Mouse (Mus musculus): ENCODE measurements around the gene Crtc1.

Gene Crtc1

DNA sequence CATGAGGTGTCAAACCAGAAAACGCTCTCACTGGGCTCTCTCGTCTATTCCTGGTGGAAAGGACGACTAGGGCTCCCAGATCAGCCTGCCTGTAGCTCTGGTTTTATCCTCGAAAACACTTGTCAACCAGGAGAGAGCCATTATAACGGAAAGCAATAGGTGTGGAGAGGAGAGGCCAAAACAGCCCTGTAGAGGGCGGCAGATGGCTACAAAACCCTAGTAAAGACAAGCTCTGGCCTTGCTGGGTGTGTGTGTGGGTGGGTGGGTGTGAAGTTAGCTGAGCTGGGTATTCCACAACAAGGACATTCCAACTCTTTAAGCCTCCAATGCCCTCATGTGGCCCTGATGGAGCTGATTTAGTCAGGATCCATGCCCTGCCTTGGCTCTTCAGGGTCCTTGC lies 95.7 kb downstream of the Crtc1 start:
- DNase-seq, result peak in 1 of 2 experiments; percentile 53

DNA sequence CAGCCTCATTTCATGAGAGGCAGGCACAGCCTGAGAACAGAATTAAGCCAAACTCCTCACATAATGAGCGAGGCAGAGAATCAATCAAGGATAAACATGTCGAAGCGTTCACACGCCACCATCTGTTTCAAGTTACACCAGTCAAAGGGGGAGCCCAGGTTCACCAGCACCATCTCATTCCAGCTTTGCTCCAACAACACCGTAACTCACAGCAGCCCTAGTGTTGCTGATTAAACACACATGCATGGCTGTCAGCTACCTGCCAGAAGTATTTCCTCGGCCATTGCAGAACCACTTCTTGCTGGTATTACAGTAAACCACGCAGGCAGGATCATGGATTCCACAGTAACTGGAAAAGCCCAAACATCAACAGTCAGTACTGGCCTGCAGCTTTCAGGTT lies 96.3 kb downstream of the Crtc1 start:
- DNase-seq, result no peak

DNA sequence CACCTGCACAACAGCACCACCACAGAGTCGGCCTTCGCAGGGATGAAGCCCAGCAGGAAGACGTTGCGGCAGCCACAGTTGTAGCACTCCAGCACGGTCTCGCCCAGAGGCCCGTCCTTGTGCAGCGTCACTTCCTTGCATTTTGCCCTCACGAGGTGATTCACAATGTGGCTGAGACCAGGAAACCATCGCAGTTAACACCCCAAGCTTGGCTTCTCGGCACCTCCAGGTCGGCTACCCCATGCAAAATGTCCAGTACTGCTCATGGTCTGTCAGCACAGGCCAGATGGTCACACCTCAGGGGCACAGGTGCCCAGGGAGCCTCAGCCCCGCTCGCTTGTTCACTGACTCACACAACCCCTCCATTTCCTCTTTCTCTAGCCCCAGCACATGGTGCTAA lies 97.4 kb downstream of the Crtc1 start:
- no peak for DNase-seq

DNA sequence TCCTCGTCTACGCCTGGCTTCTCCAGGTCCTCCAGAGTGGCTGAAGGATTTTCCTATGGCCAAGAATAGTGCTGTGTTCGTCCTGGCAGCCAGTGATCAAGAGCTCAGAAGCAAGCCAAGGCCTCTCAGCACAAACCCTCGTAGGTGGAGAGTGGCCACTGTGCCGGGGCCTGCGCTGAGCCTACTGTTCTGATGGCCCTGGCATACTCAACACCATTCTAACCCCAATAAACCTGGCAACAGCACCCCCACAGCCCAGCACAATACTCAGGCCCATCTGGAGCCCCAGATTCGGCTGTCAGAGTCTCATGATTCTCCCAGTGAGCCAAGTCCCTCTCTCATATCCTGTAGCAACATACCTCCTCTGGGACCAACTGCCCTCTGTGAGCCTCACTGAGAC lies 98.7 kb downstream of the Crtc1 start:
- no peak for DNase-seq

DNA sequence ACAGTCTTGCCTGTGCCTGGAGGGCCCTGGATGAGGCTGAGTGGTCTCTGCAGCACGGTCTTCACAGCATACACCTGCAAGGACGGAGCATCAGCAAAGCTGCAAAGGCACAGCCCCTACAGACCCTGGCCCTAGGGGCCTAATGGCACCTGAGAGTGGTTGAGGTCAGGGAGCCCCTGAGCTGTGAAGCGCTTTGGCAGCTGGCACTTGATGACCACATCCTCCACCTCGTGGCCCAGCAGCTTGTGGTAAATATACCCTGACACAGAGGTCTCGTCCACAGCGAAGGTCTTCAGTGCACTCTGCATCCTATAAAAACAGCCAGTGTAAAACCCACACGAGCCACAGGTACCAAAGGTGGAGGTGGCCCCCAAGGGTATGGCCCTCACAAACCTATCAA lies 100.4 kb downstream of the Crtc1 start:
- DNase-seq, result no peak

DNA sequence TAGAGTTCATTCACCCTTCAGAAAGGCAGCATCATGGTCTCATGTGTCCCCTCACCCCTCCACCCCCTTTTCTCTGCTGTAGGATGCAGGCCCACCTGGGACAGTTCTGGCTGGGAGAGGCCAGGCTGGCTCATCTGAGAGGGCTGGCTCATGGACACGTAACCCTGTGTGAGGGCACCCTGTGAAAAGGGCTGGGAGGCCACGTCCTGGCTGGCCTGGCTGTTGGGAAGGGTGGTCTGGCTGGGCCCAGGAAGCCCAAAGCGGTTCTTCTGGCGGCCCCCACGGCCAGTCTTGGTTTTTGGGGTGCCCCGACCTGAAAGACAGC lies 106.5 kb downstream of the Crtc1 start:
- DNase-seq, result no peak

All from lung, postnatal 4 days (tissue).